Mouse (Mus musculus): ENCODE results near the gene Grtp1. TPM values are rescaled to one million over a fixed set of nuclear protein-coding genes. Genes with fewer than 3 reads are reported as not detected.

Grtp1 gene
- polyA plus RNA-seq, 1 experiment from 2014 or later: 17.1 TPM

GRCm38 (mm10) chr8:13226288-13226687, 25.9 kb upstream of the Grtp1 start:
- Histone ChIP-seq H3K27ac (replicated peaks) (peak overlapping the region; percentile 88), H3K4me1 (peaks cover 58% of the 10 kb centered on the region), H3K27me3 (replicated peaks) (no peaks in the 10 kb centered on the region; the same call in 1 of the 2 replicates), H3K9me3 (no peaks in the 10 kb centered on the region), H3K36me3 (peaks cover 44% of the 10 kb centered on the region), H3K4me3 (no peak overlapping the region), H3K9ac (peak overlapping the region; percentile 73), H3K4me2 (peak overlapping the region; percentile 34)
- peak; percentile 29; the same call in 1 of the 2 replicates for ATAC-seq (ENCODE audit: extremely low read depth, insufficient number of reproducible peaks, low FRiP score, low TSS enrichment)
- WGBS: 48% methylated on average over 6 of the region's 6 CpGs

- no peak overlapping the region for H3K4me2 ChIP-seq
- H3K27ac ChIP-seq (replicated peaks): no peak overlapping the region
- peaks cover 50% of the 10 kb centered on the region for H3K36me3 ChIP-seq
- WGBS: 80% methylated on average over 9 of the region's 9 CpGs
- no peaks in the 10 kb centered on the region; the same call in 1 of the 2 replicates for H3K27me3 ChIP-seq (replicated peaks)
- no peak overlapping the region for H3K4me3 ChIP-seq
- ATAC-seq (ENCODE audit: extremely low read depth, insufficient number of reproducible peaks, low FRiP score, low TSS enrichment): no peak
- H3K4me1 ChIP-seq: peaks cover 39% of the 10 kb centered on the region
- H3K9me3 ChIP-seq: no peaks in the 10 kb centered on the region
- no peak overlapping the region for H3K9ac ChIP-seq
Measured at GRCm38 (mm10) chr8:13224426-13224825, 24.0 kb upstream of the Grtp1 start.

GRCm38 (mm10) chr8:13218441-13218840, 18.0 kb upstream of the Grtp1 start:
- H3K9ac ChIP-seq: no peak overlapping the region
- peaks cover 30% of the 10 kb centered on the region for H3K36me3 ChIP-seq
- H3K4me1 ChIP-seq: peaks cover 27% of the 10 kb centered on the region
- H3K27me3 ChIP-seq (replicated peaks): no peaks in the 10 kb centered on the region
- H3K27ac ChIP-seq (replicated peaks): no peak overlapping the region
- 82% methylated on average over 4 of the region's 4 CpGs for WGBS
- H3K4me3 ChIP-seq: no peak overlapping the region
- no peaks in the 10 kb centered on the region for H3K9me3 ChIP-seq
- H3K4me2 ChIP-seq: no peak overlapping the region
- no peak for ATAC-seq (ENCODE audit: extremely low read depth, insufficient number of reproducible peaks, low FRiP score, low TSS enrichment)

DNA sequence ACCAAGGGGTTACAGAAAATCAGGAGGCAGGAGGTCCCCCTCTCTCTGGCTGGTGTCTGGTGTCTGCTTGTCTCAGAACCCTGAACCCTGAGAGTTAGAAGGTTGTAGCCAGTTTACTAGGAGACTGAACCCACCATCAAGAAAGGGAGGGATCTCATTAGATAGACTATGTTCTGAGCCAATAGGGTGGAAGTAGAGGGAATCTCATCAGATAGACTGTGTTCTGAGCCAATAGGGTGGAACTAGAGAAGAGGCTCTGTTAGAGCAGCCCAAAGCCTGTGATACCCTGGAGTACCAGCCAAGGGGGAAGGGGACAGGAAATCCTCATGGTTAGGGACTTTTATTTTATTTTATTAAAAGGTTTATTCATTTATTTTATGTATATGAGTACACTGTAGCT, 17.6 kb upstream of the Grtp1 start:
- no peaks in the 10 kb centered on the region for H3K9me3 ChIP-seq
- no peak overlapping the region for H3K4me2 ChIP-seq
- no peak for ATAC-seq (ENCODE audit: extremely low read depth, insufficient number of reproducible peaks, low FRiP score, low TSS enrichment)
- H3K36me3 ChIP-seq: peaks cover 25% of the 10 kb centered on the region
- no peak overlapping the region for H3K27ac ChIP-seq (replicated peaks)
- H3K4me3 ChIP-seq: no peak overlapping the region
- no peak overlapping the region for H3K9ac ChIP-seq
- H3K4me1 ChIP-seq: peaks cover 31% of the 10 kb centered on the region
- no peaks in the 10 kb centered on the region for H3K27me3 ChIP-seq (replicated peaks)

- H3K9me3 ChIP-seq: no peaks in the 10 kb centered on the region
- H3K9ac ChIP-seq: peak overlapping the region; percentile 44
- peaks cover 35% of the 10 kb centered on the region for H3K4me1 ChIP-seq
- WGBS: 31% methylated on average over 5 of the region's 5 CpGs
- H3K36me3 ChIP-seq: peaks cover 16% of the 10 kb centered on the region
- no peak for ATAC-seq (ENCODE audit: extremely low read depth, insufficient number of reproducible peaks, low FRiP score, low TSS enrichment)
- peak overlapping the region; percentile 55 for H3K27ac ChIP-seq (replicated peaks)
- H3K27me3 ChIP-seq (replicated peaks): no peaks in the 10 kb centered on the region
- H3K4me2 ChIP-seq: no peak overlapping the region
- no peak overlapping the region for H3K4me3 ChIP-seq
Measured at GRCm38 (mm10) chr8:13217093-13217492, 16.7 kb upstream of the Grtp1 start.

- Histone ChIP-seq H3K9me3 (no peaks in the 10 kb centered on the region), H3K4me2 (no peak overlapping the region), H3K27ac (replicated peaks) (peak overlapping the region; percentile 55), H3K4me3 (no peak overlapping the region), H3K36me3 (peaks cover 9% of the 10 kb centered on the region), H3K4me1 (peaks cover 36% of the 10 kb centered on the region), H3K27me3 (replicated peaks) (no peaks in the 10 kb centered on the region), H3K9ac (peak overlapping the region; percentile 44; the same call in 1 of the 2 replicates)
- WGBS: 68% methylated on average over 8 of the region's 8 CpGs
- ATAC-seq (ENCODE audit: extremely low read depth, insufficient number of reproducible peaks, low FRiP score, low TSS enrichment): no peak
Measured at GRCm38 (mm10) chr8:13216386-13216785, 16.0 kb upstream of the Grtp1 start.

DNA sequence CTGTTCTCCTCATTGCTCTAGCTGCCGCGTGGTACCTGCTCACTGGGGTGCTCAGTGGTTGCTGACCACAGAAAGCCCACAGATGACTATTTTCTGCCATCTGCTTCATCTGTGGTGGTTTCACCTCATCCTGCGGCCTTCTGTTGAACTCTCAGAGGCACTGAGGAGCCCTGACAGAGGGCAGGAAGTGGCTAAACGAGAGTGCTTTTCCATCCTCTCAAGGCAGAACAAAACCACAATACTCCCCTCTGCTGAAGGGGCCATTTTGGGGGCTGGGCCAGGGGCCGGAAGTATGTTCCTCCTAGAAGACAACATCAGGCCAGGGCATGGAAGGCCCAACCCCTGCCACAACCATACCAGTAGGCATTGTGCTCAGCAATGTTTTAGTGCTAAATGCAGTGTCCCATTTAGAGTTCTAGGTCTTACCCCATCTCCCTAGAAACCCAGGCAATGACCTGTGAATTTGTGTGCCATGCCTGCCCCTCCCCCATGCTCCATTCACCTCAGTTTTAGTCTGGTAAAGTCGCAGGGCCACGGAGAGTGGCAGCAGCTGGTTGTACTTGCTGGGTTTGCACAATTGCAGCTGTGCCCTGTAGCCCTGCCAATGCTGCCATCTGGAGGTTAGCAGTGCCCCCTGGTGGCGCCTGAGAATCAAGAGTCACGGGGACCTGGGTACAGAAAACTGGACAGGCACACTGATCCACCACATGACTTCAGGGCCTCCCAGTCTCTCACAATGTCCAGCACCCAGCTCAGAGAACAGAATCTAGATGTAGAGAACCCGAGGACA, 13.3 kb upstream of the Grtp1 start:
- H3K27me3 ChIP-seq (replicated peaks): no peaks in the 10 kb centered on the region
- 20% methylated on average over 10 of the region's 10 CpGs for WGBS
- peak overlapping the region; percentile 51 for H3K4me2 ChIP-seq
- H3K36me3 ChIP-seq: no peaks in the 10 kb centered on the region
- ATAC-seq (ENCODE audit: extremely low read depth, insufficient number of reproducible peaks, low FRiP score, low TSS enrichment): peak; percentile 38; the same call in 1 of the 2 replicates
- peak overlapping the region; percentile 61; the same call in 1 of the 2 replicates for H3K9ac ChIP-seq
- H3K9me3 ChIP-seq: no peaks in the 10 kb centered on the region
- H3K4me3 ChIP-seq: no peak overlapping the region
- H3K4me1 ChIP-seq: peaks cover 60% of the 10 kb centered on the region
- peak overlapping the region; percentile 67 for H3K27ac ChIP-seq (replicated peaks)

- no peaks in the 10 kb centered on the region for H3K36me3 ChIP-seq
- H3K9me3 ChIP-seq: no peaks in the 10 kb centered on the region
- peak overlapping the region; percentile 94 for H3K27ac ChIP-seq (replicated peaks)
- H3K4me2 ChIP-seq: peak overlapping the region; percentile 48
- 41% methylated on average over 1 of the region's 1 CpGs for WGBS
- H3K4me1 ChIP-seq: peaks cover 79% of the 10 kb centered on the region
- no peaks in the 10 kb centered on the region for H3K27me3 ChIP-seq (replicated peaks)
- H3K4me3 ChIP-seq: no peak overlapping the region
- peak overlapping the region; percentile 45 for H3K9ac ChIP-seq
- 0 out of 2 replicates have a peak, but pooled peaks have one; percentile 20 for ATAC-seq (ENCODE audit: extremely low read depth, insufficient number of reproducible peaks, low FRiP score, low TSS enrichment)
Measured at GRCm38 (mm10) chr8:13209770-13210169, 9.3 kb upstream of the Grtp1 start.

- no peaks in the 10 kb centered on the region for H3K36me3 ChIP-seq
- H3K9me3 ChIP-seq: no peaks in the 10 kb centered on the region
- H3K9ac ChIP-seq: peak overlapping the region; percentile 45
- 20% methylated on average over 6 of the region's 6 CpGs for WGBS
- 0 out of 2 replicates have a peak, but pooled peaks have one; percentile 9 for ATAC-seq (ENCODE audit: extremely low read depth, insufficient number of reproducible peaks, low FRiP score, low TSS enrichment)
- peaks cover 76% of the 10 kb centered on the region for H3K4me1 ChIP-seq
- peak overlapping the region; percentile 48 for H3K4me2 ChIP-seq
- no peaks in the 10 kb centered on the region for H3K27me3 ChIP-seq (replicated peaks)
- H3K27ac ChIP-seq (replicated peaks): peak overlapping the region; percentile 94
- 0 out of 2 replicates have a peak overlapping the region, but pooled peaks have one; percentile 8 for H3K4me3 ChIP-seq
Measured at GRCm38 (mm10) chr8:13208627-13209355, 8.4 kb upstream of the Grtp1 start.

DNA sequence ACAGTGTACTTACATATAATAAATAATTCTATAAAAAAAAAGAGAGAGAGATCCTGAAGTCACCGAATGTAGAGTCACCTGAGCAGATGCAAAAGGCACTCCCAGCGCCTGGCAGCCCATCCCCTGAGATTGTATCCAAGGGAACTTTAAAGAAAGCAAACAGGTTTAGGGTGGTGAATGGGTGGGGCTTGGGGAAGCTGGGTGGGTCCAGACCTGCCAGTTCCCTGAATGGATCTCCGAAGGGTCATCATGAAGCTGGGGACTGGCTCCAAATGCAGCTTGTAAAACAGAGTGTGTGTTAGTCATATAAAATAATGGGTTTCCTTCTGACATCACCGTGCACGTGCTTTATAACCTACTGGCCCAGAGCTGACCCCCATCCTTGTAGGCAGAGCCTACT, 5.9 kb upstream of the Grtp1 start:
- H3K9ac ChIP-seq: peak overlapping the region; percentile 8; the same call in 1 of the 2 replicates
- H3K36me3 ChIP-seq: no peaks in the 10 kb centered on the region
- peaks cover 14% of the 10 kb centered on the region for H3K27me3 ChIP-seq (replicated peaks)
- no peak for ATAC-seq (ENCODE audit: extremely low read depth, insufficient number of reproducible peaks, low FRiP score, low TSS enrichment)
- H3K4me2 ChIP-seq: peak overlapping the region; percentile 16; the same call in 1 of the 2 replicates
- H3K27ac ChIP-seq (replicated peaks): no peak overlapping the region
- no peak overlapping the region for H3K4me3 ChIP-seq
- H3K9me3 ChIP-seq: no peaks in the 10 kb centered on the region
- H3K4me1 ChIP-seq: peaks cover 69% of the 10 kb centered on the region
- WGBS: 41% methylated on average over 5 of the region's 5 CpGs

- H3K4me2 ChIP-seq: peak overlapping the region; percentile 27; the same call in 1 of the 2 replicates
- no peak for ATAC-seq (ENCODE audit: extremely low read depth, insufficient number of reproducible peaks, low FRiP score, low TSS enrichment)
- 78% methylated on average over 5 of the region's 5 CpGs for WGBS
- H3K36me3 ChIP-seq: no peaks in the 10 kb centered on the region
- H3K4me3 ChIP-seq: peak overlapping the region; percentile 2; the same call in 1 of the 2 replicates
- H3K9me3 ChIP-seq: no peaks in the 10 kb centered on the region
- peaks cover 62% of the 10 kb centered on the region for H3K4me1 ChIP-seq
- H3K27ac ChIP-seq (replicated peaks): peak overlapping the region; percentile 28; the same call in 1 of the 2 replicates
- peak overlapping the region; percentile 19; the same call in 1 of the 2 replicates for H3K9ac ChIP-seq
- H3K27me3 ChIP-seq (replicated peaks): peaks cover 21% of the 10 kb centered on the region
Measured at GRCm38 (mm10) chr8:13205311-13205710, 4.9 kb upstream of the Grtp1 start.
